Mouse (Mus musculus) cerebellum, adult 11-12 months (tissue): ENCODE measurements around the gene Ikzf2.

Source experiments
- DNase-seq: peaks from one replicate; pipeline ENCODE4 v3.0.0; 2022

The Ikzf2 gene

DNA sequence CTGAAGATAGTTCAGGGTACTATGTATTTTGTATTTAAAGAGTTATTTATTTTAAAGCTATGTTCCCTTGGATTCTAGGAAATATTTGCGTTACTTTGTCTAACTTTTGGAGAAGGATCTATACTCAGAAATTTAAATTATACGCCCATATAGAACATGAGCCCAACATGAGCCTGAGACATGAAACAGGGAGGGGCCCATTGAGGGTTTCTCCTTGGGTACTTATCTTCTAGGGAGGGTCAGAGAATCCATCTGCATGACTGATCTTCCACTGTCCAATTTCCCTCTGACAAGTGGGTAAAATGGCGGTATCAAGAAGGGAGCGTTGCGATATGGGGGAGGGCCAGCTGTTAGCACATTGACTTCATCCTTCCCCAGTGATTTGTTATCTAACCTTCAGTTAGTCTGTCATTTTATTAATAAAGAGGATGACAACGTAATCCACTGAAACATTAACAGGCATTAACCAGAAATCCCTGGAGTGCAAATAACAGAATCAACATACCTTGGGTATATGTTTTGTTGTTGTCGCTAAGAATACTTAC, 180.4 kb downstream of the Ikzf2 start:
- DNase-seq, result no peak

DNA sequence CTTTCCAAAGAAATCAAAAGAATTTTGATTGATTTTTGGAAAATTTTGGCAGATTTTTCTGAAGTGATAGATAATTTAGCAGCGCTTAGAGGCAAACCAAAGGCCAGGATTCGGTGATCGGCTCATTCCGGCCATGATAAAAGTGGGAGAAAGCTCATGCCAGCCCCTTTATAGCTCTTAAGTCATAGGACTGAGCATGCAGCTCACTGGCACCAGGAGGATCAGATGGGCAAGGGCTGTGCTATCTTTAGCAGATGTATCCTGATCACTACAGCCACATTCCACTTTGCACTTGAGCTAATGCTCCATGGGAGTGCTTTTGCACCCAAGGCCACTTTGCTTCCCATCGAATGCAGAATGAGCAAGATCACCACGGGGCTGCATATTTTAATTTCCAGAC, 181.0 kb downstream of the Ikzf2 start:
- DNase-seq, result no peak

DNA sequence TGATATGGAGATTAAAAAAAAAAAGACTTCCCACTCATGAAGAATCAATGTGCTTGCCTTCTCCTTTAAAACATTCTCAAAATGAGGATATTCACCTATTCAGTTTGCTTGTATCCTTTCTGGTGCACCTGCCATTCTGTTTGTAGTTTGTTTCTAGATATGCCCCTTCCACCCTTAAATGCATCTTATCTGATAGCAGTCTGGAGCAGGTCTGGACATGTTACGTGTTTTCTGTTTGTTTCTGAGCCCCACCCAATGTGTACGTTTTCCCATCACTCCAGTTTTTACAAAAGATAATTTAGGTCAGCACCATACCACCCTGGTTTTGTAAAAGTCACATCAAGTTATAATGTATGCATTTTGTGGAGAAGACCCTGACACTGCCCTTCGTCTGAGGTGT, 186.7 kb downstream of the Ikzf2 start:
- no peak for DNase-seq

DNA sequence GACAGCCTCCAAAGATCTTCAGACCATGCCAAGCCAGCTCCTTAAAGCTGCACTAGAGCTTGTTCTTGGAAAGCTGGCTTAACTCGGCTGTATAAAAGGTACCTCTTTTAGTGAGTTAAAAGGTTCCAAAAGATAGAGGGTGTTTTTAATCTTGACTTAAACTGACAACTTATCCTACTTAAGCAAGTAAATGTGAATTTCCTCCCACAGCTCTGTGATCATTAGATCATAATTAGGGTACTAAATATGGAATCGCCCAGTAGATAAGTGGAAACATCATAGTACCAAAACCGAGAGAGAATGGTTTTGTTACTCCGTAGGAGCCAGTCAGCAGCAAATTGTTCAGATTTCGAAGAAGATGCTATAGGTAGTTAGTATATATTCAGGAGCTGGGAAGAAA, 187.4 kb downstream of the Ikzf2 start:
- no peak for DNase-seq

DNA sequence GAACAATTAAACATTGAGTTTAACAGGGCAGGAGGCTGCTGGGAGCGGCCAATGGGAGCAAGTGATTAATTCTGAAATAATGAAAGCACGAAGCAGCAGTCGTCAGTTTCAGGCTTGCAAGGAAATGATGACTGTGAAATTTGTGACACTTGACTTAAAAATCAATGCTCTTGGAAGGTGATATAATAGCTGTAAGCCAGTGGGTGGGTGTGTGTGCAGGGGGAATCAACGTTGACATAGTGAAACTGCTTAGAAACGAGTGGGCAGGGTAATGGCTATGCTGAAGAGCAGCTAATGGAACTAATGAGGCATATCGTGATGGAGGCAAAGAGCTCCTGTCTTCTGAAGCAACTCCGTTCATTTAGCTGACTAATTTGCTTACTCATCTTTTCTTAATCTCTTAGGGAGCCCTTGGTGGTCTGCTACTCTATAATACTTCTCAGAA, 188.2 kb downstream of the Ikzf2 start:
- no peak for DNase-seq

DNA sequence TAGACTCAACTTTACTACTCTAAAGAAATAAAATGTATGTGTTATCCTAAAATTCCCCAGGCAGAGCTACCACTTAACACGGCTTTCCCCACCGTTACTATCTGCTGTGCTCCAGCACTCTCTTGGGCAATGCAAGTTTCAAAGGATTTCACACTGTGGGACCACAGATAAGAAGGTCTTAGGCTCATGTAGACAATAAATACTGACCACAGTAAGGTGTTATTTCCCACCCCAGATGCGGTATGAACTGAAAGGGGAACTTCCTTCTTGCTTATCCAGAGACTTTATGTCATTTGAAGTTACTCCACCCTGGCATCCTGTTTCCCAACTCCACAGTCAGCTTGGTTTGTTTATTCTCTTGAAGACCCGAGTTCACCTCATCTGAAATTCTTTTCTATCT, 191.0 kb downstream of the Ikzf2 start:
- DNase-seq, result no peak

DNA sequence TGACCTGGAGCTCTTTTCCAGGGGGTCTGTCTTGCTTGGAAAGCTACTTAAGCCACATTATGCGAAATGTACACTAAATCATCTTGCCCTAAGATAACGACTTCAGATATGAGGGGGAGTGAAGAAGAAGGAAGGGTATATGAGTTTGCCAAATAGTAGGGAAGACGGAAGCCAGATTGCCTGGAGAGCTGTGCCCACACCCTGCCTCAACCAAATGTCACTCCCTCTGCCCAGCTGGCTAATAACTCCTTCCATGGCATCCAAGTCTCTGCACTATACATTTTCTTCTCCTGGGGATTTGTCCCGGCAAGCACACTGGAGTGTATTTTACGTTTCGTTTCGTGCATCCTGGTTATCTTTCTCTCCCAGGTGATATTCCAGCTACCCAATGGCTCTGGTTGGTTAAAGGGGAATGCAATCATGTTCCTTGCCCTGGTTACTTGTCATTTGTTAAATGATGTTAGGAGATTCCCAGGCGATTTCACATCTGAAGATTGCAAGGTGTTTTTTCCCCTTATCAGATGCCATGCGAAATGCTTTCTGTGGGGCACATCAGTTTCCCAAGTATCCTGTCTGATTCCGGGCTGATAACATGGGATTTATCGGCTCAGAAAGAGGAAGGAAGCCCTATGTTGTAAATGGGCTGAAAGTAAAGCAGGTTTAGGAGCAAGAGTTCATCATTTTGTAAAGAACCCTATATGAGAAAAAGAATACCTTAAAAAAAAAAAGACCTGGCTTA, 193.6 kb downstream of the Ikzf2 start:
- DNase-seq, result no peak

DNA sequence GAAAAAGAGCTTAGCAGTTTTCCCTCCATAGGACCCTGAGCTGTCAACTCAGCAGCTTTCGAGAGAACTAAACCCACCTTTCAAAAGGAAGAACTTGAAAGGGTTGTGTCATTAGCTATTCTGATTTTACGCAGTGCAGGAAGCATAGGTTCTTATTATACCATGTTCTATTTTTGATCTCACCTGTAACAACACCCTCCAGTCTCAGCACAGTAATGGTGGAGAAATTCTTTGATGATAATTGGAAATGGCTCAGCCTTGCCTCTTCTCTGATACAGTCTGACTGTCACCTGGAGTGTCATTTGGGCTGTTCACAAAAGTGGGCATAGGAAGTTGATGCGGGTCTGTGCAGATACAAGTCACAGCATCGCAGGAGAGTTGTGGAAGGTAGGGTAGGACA, 195.0 kb downstream of the Ikzf2 start:
- no peak for DNase-seq

DNA sequence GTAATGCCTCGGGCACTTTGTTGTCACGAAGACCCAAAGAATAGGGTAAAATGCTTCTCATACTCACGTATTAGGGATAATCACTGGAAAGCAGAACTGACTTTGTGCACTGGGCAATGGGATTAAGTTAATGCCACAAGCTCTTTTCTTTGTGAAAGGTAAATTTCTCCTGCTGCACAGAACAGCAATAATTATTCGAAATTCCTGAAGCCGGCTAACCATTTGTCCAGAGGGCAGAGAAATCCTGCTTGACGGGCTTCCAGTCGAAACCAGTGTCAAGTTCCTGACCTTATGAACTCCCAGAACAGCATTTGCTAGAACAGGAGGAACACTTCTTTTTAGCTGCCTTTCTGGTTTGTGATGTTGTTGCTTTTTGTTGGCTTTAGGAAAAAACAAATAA, 198.0 kb downstream of the Ikzf2 start:
- DNase-seq, result no peak

DNA sequence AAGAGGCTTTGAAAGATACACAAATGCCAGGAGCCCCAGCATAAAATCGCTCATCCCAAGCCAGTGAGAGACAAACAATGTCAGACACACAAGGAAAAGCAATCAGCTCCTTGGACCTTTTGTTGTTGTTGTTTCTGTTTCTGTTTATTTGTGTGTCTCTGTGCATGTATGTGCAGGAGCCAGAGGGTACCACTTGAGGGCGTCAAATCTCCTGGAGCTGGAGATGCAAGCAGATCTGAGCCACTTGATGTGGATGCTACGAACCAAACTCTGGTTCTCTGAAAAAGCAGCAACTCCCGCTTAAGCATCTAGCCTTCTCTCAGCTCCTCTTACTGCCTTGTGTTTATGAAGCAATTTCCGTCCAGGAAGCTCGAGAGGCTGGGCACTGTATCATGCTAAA, 198.4 kb downstream of the Ikzf2 start:
- DNase-seq, result no peak
